Mouse (Mus musculus) embryonic facial prominence, embryonic 11.5 days (tissue): Measurements from ENCODE around the gene Ckm. TPM values are rescaled to one million over a fixed set of nuclear protein-coding genes. Genes with fewer than 3 reads are reported as not detected.

Source experiments
- ATAC-seq: fragments of 200-750 bp; cut with Nextera tagmentation; replicated peaks from 2 replicates; pipeline ENCODE4 v1.8.0; 2017; ENCODE audit warnings: low read depth; ENCODE audit not compliant: insufficient number of reproducible peaks, low FRiP score, low TSS enrichment
- DNase-seq: peaks from one replicate; pipeline ENCODE4 v3.0.0-alpha.2; 2015; ENCODE audit warnings: low spot score
- H3K27ac ChIP-seq: fragments of 300-500 bp; sonication (generic); replicated peaks from 2 replicates; pipeline ENCODE4 v1.5.1; 2014; ENCODE audit warnings: mild to moderate bottlenecking, low read depth, low read length, control low read depth
- H3K27me3 ChIP-seq: fragments of 300-500 bp; sonication (generic); 2 replicates; pipeline ENCODE4 v1.6.1; 2014; ENCODE audit warnings: mild to moderate bottlenecking, low read length, moderate library complexity, mixed read lengths; ENCODE audit not compliant: control insufficient read depth, insufficient read depth
- H3K36me3 ChIP-seq: fragments of 300-500 bp; sonication (generic); replicated peaks from 2 replicates; pipeline ENCODE4 v1.6.1; 2014; ENCODE audit warnings: low read depth, mild to moderate bottlenecking, low read length, moderate library complexity, mixed read lengths; ENCODE audit not compliant: control insufficient read depth, insufficient read depth
- H3K4me1 ChIP-seq: fragments of 300-500 bp; sonication (generic); 2 replicates; pipeline ENCODE4 v1.6.1; 2014; ENCODE audit warnings: low read length, mixed read lengths; ENCODE audit not compliant: control insufficient read depth, insufficient read depth
- H3K4me2 ChIP-seq: fragments of 300-500 bp; sonication (generic); 2 replicates; pipeline ENCODE4 v1.6.1; 2014; ENCODE audit warnings: low read depth, mild to moderate bottlenecking, control low read depth, low read length, moderate library complexity
- H3K4me3 ChIP-seq: fragments of 300-500 bp; sonication (generic); 2 replicates; pipeline ENCODE4 v1.5.1; 2014; ENCODE audit warnings: low read depth, low read length, control low read depth
- H3K9ac ChIP-seq: fragments of 300-500 bp; sonication (generic); replicated peaks from 2 replicates; pipeline ENCODE4 v1.6.1; 2014; ENCODE audit warnings: mild to moderate bottlenecking, control low read depth, low read length
- H3K9me3 ChIP-seq: fragments of 300-500 bp; sonication (generic); replicated peaks from 2 replicates; pipeline ENCODE4 v1.6.1; 2016; ENCODE audit warnings: mild to moderate bottlenecking, low read length, inconsistent platforms, mixed read lengths; ENCODE audit not compliant: control insufficient read depth
- WGBS: fragments of 180-500 bp; shearing (Covaris S2); extraction: QIAGEN DNeasy Blood & Tissue Kit; methylation state at CpG from one replicate; pipeline ENCODE4 v1.1.7; 2014; 5-methylcytosine and 5-hydroxymethylcytosine counted together
- polyA plus RNA-seq: library from polyadenylated mRNA; unstranded; fragments of >200 nt; fragmentation: Nextera tagmentation; extraction: Ambion mirVana; gene quantifications from 2 replicates; pipeline ENCODE4 v1.2.1, GENCODE M21; 2014

Gene Ckm
- polyA plus RNA-seq, 1 experiment from 2014 or later = 0.17 TPM

DNA sequence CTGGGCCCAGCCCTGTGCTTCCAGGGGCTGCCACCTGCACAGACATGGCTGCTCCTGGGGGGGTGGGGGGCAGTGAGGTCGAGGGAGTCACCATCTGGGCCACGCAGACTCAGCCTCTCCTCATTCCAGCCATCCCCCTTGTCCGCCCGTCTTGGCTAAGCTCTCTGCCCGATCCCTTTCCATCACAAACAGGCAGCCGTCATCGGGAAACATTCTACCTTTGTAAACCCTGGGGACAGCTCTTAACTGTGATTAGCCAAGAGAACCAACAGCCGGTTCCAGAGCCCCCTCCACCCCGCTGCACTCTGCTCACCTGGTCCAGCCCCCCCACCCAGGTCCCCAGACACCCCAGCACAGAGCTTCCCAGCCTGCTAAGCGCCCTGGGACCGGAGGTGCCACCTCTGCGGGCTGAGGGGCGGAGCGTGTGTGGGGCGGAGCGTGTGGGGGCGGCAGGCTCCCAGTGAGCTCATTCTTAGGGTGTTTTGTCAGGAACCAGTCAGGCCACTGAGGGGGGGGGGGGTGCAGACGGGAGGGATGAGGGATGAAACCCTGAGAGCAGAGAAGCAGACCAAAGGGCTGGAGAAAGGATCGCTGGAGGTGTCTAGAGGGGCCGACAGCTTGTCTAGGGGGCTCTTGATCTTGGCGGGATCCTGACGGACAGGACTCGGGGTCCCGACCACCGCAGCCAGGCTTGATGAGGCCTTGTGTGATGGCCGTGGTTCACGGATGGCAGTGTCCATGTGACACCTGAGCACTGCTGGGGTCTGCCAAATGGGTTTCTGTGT lies 4.9 kb upstream of the Ckm start:
- H3K9ac ChIP-seq = peak overlapping the region; percentile 37; the same call in 1 of the 2 replicates
- H3K4me1 ChIP-seq = peaks cover 7% of the 10 kb centered on the region; the same call in 1 of the 2 replicates
- peak overlapping the region; percentile 28 for H3K4me3 ChIP-seq
- 2% methylated on average over 25 of the region's 27 CpGs for WGBS
- H3K27ac ChIP-seq = no peak overlapping the region
- peak overlapping the region; percentile 46 for H3K4me2 ChIP-seq
- H3K27me3 ChIP-seq = peaks cover 31% of the 10 kb centered on the region
- H3K9me3 ChIP-seq = no peaks in the 10 kb centered on the region
- peak; percentile 25; the same call in 1 of the 2 replicates for ATAC-seq
- H3K36me3 ChIP-seq = peaks cover 3% of the 10 kb centered on the region
- peak; percentile 56 for DNase-seq

DNA sequence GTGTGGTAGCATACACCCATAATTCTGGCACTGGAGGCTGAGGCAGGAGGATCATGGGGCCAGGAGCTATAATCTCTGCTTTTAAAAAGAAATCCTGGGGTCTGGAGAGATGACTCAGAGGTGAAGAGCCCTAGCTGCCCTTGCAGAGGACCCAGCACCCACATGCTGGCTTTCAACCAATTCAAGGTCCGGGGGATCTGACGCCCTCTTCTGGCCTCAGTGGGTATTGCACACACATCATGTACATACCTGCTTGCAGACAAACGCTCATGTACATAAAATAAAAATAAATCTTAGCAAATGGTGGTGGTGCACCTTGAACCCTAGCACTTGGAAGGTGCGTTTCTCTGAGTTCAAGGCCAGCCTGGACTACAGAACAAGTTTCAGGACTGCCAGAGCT lies 3.6 kb upstream of the Ckm start:
- 83% methylated on average over 4 of the region's 4 CpGs for WGBS

GRCm38 (mm10) chr7:19402535-19403112 lies 2.0 kb upstream of the Ckm start:
- Histone ChIP-seq H3K4me3 (no peak overlapping the region), H3K4me2 (no peak overlapping the region), H3K36me3 (no peaks in the 10 kb centered on the region), H3K4me1 (peaks cover 9% of the 10 kb centered on the region), H3K27ac (no peak overlapping the region), H3K9ac (no peak overlapping the region), H3K27me3 (peaks cover 37% of the 10 kb centered on the region), H3K9me3 (no peaks in the 10 kb centered on the region)
- ATAC-seq = no peak
- WGBS = 80% methylated on average over 9 of the region's 9 CpGs
- no peak for DNase-seq

More for the DNA sequence above, 3.6 kb upstream of the Ckm start:
- H3K4me2 ChIP-seq = no peak overlapping the region
- ATAC-seq (no peak), DNase-seq (no peak)
- peaks cover 37% of the 10 kb centered on the region for H3K27me3 ChIP-seq
- H3K4me1 ChIP-seq = peaks cover 9% of the 10 kb centered on the region
- H3K9ac ChIP-seq = no peak overlapping the region
- no peak overlapping the region for H3K27ac ChIP-seq
- H3K36me3 ChIP-seq = no peaks in the 10 kb centered on the region
- no peaks in the 10 kb centered on the region for H3K9me3 ChIP-seq
- no peak overlapping the region for H3K4me3 ChIP-seq

- H3K27me3 ChIP-seq = peaks cover 37% of the 10 kb centered on the region
- 0 out of 2 replicates have a peak, but pooled peaks have one; percentile 8 for ATAC-seq
- WGBS = under 1% methylated on average over 61 of the region's 62 CpGs
- peaks cover 9% of the 10 kb centered on the region for H3K4me1 ChIP-seq
- no peak within 1 kb of the TSS for H3K27ac ChIP-seq
- peak within 1 kb of the TSS; percentile 95 for H3K4me2 ChIP-seq
- H3K9ac ChIP-seq = peak within 1 kb of the TSS; percentile 55
- peak; percentile 73 for DNase-seq
- H3K36me3 ChIP-seq = no peaks in the 10 kb centered on the region
- H3K9me3 ChIP-seq = no peaks in the 10 kb centered on the region
- peak within 1 kb of the TSS; percentile 58 for H3K4me3 ChIP-seq
These were observed 762 bp upstream of the Ckm start, which contains the start of gene Klc3 for GRCm38 (mm10) chr7:19403731-19404296. Klc3 (minus strand) TSS chr7:19404104.

- Histone ChIP-seq H3K36me3 (no peaks in the 10 kb centered on the region), H3K9ac (no peak overlapping the region), H3K4me3 (no peak overlapping the region), H3K4me1 (peaks cover 9% of the 10 kb centered on the region), H3K4me2 (peak overlapping the region; percentile 10), H3K27me3 (peaks cover 32% of the 10 kb centered on the region), H3K9me3 (no peaks in the 10 kb centered on the region), H3K27ac (no peak overlapping the region)
- peak; percentile 88 for DNase-seq
- WGBS = 3% methylated on average over 19 of the region's 19 CpGs
- ATAC-seq = no peak
These were observed 841 bp downstream of the Ckm start for GRCm38 (mm10) chr7:19405417-19405816.

- peaks cover 6% of the 10 kb centered on the region for H3K27me3 ChIP-seq
- no peak overlapping the region for H3K4me2 ChIP-seq
- ATAC-seq (no peak; the same call in 1 of the 2 replicates), DNase-seq (no peak)
- WGBS = 49% methylated on average over 6 of the region's 6 CpGs
- H3K9me3 ChIP-seq = no peaks in the 10 kb centered on the region
- H3K27ac ChIP-seq = no peak overlapping the region
- peaks cover 2% of the 10 kb centered on the region for H3K4me1 ChIP-seq
- no peak overlapping the region for H3K4me3 ChIP-seq
- no peak overlapping the region for H3K9ac ChIP-seq
- no peaks in the 10 kb centered on the region for H3K36me3 ChIP-seq
These were observed 5.2 kb downstream of the Ckm start for GRCm38 (mm10) chr7:19409753-19410152.

DNA sequence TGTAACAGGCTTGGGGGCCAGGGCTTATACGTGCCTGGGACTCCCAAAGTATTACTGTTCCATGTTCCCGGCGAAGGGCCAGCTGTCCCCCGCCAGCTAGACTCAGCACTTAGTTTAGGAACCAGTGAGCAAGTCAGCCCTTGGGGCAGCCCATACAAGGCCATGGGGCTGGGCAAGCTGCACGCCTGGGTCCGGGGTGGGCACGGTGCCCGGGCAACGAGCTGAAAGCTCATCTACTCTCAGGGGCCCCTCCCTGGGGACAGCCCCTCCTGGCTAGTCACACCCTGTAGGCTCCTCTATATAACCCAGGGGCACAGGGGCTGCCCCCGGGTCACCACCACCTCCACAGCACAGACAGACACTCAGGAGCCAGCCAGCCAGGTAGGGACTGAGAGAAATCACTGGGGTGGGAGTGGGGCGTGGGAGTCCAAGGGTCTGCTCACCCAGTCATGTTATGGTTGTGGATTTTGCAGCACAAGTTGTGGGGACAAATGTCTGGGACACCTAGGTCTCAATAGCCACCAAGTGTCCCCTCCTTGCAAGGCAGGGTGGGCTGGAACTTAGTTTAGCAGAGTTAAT lies 6.3 kb downstream of the Ckm start:
- Histone ChIP-seq H3K4me1 (no peaks in the 10 kb centered on the region), H3K27ac (no peak overlapping the region), H3K4me3 (no peak overlapping the region), H3K9ac (no peak overlapping the region), H3K9me3 (no peaks in the 10 kb centered on the region), H3K4me2 (no peak overlapping the region), H3K36me3 (no peaks in the 10 kb centered on the region), H3K27me3 (no peaks in the 10 kb centered on the region)
- no peak for ATAC-seq
- 82% methylated on average over 11 of the region's 11 CpGs for WGBS
- no peak for DNase-seq
